Mouse (Mus musculus) kidney, embryonic 16.5 days (tissue): Measurements from ENCODE around the gene Smad6. TPM values are rescaled to one million over a fixed set of nuclear protein-coding genes. Genes with fewer than 3 reads are reported as not detected.

Experiments
- ATAC-seq: fragments of 200-750 bp; cut with Nextera tagmentation; 2 replicates; pipeline ENCODE4 v1.8.0; 2017; ENCODE audit warnings: moderate TSS enrichment; ENCODE audit not compliant: low FRiP score, low TSS enrichment
- H3K27ac ChIP-seq: fragments of 300-500 bp; sonication (generic); 2 replicates; pipeline ENCODE4 v1.5.1; 2014; ENCODE audit warnings: low read length
- H3K27me3 ChIP-seq: fragments of 300-500 bp; sonication (generic); 2 replicates; pipeline ENCODE4 v1.6.1; 2014; ENCODE audit warnings: low read length, control low read depth, mixed read lengths; ENCODE audit not compliant: insufficient read depth
- H3K36me3 ChIP-seq: fragments of 300-500 bp; sonication (generic); 2 replicates; pipeline ENCODE4 v1.6.1; 2014; ENCODE audit warnings: low read length, control low read depth, mixed read lengths; ENCODE audit not compliant: insufficient read depth
- H3K4me1 ChIP-seq: fragments of 300-500 bp; sonication (generic); 2 replicates; pipeline ENCODE4 v1.6.1; 2014; ENCODE audit warnings: low read length, control low read depth, mixed read lengths; ENCODE audit not compliant: insufficient read depth
- H3K4me2 ChIP-seq: fragments of 300-500 bp; sonication (generic); replicated peaks from 2 replicates; pipeline ENCODE4 v1.6.1; 2014; ENCODE audit warnings: low read depth, low read length
- H3K4me3 ChIP-seq: fragments of 300-500 bp; sonication (generic); 2 replicates; pipeline ENCODE4 v1.5.1; 2014; ENCODE audit warnings: mild to moderate bottlenecking, low read length
- H3K9ac ChIP-seq: fragments of 300-500 bp; sonication (generic); replicated peaks from 2 replicates; pipeline ENCODE4 v1.6.1; 2014; ENCODE audit warnings: low read length
- H3K9me3 ChIP-seq: fragments of 300-500 bp; sonication (generic); 2 replicates; pipeline ENCODE4 v1.6.1; 2016; ENCODE audit warnings: low read length, control low read depth
- WGBS: fragments of 180-500 bp; shearing (Covaris S2); extraction: QIAGEN DNeasy Blood & Tissue Kit; methylation state at CpG from one replicate; pipeline ENCODE4 v1.1.7; 2014; 5-methylcytosine and 5-hydroxymethylcytosine counted together
- polyA plus RNA-seq: library from polyadenylated mRNA; unstranded; fragments of >200 nt; fragmentation: Nextera tagmentation; extraction: Ambion mirVana; gene quantifications from 2 replicates; pipeline ENCODE4 v1.2.1, GENCODE M21; 2015

Smad6 gene
- polyA plus RNA-seq = 8.1 and 8.4 TPM in 2 replicates

GRCm38 (mm10) chr9:64021853-64022561 lies at the start of gene Smad6:
Gene Smad6 (minus strand): TSS chr9:64022059.
- peak; percentile 66 for ATAC-seq
- H3K4me2 ChIP-seq = peak within 1 kb of the TSS; percentile 88
- H3K4me3 ChIP-seq = peak within 1 kb of the TSS; percentile 97
- H3K27ac ChIP-seq = peak within 1 kb of the TSS; percentile 99
- peaks cover 40% of the 10 kb centered on the region for H3K4me1 ChIP-seq
- no peaks in the 10 kb centered on the region for H3K9me3 ChIP-seq
- no peaks in the 10 kb centered on the region for H3K36me3 ChIP-seq
- WGBS = 0% methylated on average over 59 of the region's 60 CpGs
- peak within 1 kb of the TSS; percentile 99 for H3K9ac ChIP-seq
- no peaks in the 10 kb centered on the region for H3K27me3 ChIP-seq

GRCm38 (mm10) chr9:64070674-64071073 lies 48.8 kb upstream of the Smad6 start:
- Histone ChIP-seq H3K4me1 (peaks cover 19% of the 10 kb centered on the region), H3K4me3 (no peak overlapping the region), H3K4me2 (no peak overlapping the region), H3K9ac (no peak overlapping the region), H3K9me3 (no peaks in the 10 kb centered on the region), H3K27me3 (no peaks in the 10 kb centered on the region), H3K27ac (no peak overlapping the region), H3K36me3 (no peaks in the 10 kb centered on the region)
- ATAC-seq = no peak
- 90% methylated on average over 5 of the region's 5 CpGs for WGBS

- WGBS = 88% methylated on average over 5 of the region's 5 CpGs
- H3K27me3 ChIP-seq = no peaks in the 10 kb centered on the region
- H3K9ac ChIP-seq = no peak overlapping the region
- no peak for ATAC-seq
- peaks cover 19% of the 10 kb centered on the region for H3K4me1 ChIP-seq
- no peak overlapping the region for H3K4me2 ChIP-seq
- H3K9me3 ChIP-seq = no peaks in the 10 kb centered on the region
- no peak overlapping the region for H3K27ac ChIP-seq
- H3K36me3 ChIP-seq = no peaks in the 10 kb centered on the region
- no peak overlapping the region for H3K4me3 ChIP-seq
Observed at GRCm38 (mm10) chr9:64069131-64069530, 47.3 kb upstream of the Smad6 start.

GRCm38 (mm10) chr9:64068571-64068970 lies 46.7 kb upstream of the Smad6 start:
- Histone ChIP-seq H3K9me3 (no peaks in the 10 kb centered on the region), H3K27ac (no peak overlapping the region), H3K9ac (no peak overlapping the region), H3K4me2 (no peak overlapping the region), H3K27me3 (no peaks in the 10 kb centered on the region), H3K36me3 (no peaks in the 10 kb centered on the region), H3K4me3 (no peak overlapping the region), H3K4me1 (peaks cover 19% of the 10 kb centered on the region)
- 89% methylated on average over 1 of the region's 1 CpGs for WGBS
- no peak for ATAC-seq

- H3K36me3 ChIP-seq = no peaks in the 10 kb centered on the region
- H3K4me3 ChIP-seq = no peak overlapping the region
- H3K4me1 ChIP-seq = peaks cover 19% of the 10 kb centered on the region
- peak overlapping the region; percentile 91 for H3K27ac ChIP-seq
- H3K4me2 ChIP-seq = no peak overlapping the region
- no peak for ATAC-seq
- H3K9me3 ChIP-seq = no peaks in the 10 kb centered on the region
- 84% methylated on average over 5 of the region's 5 CpGs for WGBS
- H3K27me3 ChIP-seq = no peaks in the 10 kb centered on the region
- peak overlapping the region; percentile 1 for H3K9ac ChIP-seq
Observed at GRCm38 (mm10) chr9:64067787-64068186, 45.9 kb upstream of the Smad6 start.

- H3K27ac ChIP-seq = peak overlapping the region; percentile 44
- peaks cover 23% of the 10 kb centered on the region for H3K4me1 ChIP-seq
- no peaks in the 10 kb centered on the region for H3K27me3 ChIP-seq
- ATAC-seq = peak; percentile 68
- H3K9me3 ChIP-seq = no peaks in the 10 kb centered on the region
- no peaks in the 10 kb centered on the region for H3K36me3 ChIP-seq
- H3K4me2 ChIP-seq = peak overlapping the region; percentile 60
- H3K4me3 ChIP-seq = peak overlapping the region; percentile 35
- WGBS = 3% methylated on average over 30 of the region's 30 CpGs
- H3K9ac ChIP-seq = peak overlapping the region; percentile 62
Observed at GRCm38 (mm10) chr9:64060033-64060539, 38.2 kb upstream of the Smad6 start.

- peak; percentile 36; the same call in 1 of the 2 replicates for ATAC-seq
- H3K27me3 ChIP-seq = no peaks in the 10 kb centered on the region
- H3K9me3 ChIP-seq = no peaks in the 10 kb centered on the region
- H3K4me2 ChIP-seq = no peak overlapping the region
- peaks cover 23% of the 10 kb centered on the region for H3K4me1 ChIP-seq
- H3K9ac ChIP-seq = no peak overlapping the region
- H3K4me3 ChIP-seq = no peak overlapping the region
- 69% methylated on average over 7 of the region's 7 CpGs for WGBS
- no peak overlapping the region for H3K27ac ChIP-seq
- no peaks in the 10 kb centered on the region for H3K36me3 ChIP-seq
Observed at GRCm38 (mm10) chr9:64057903-64058650, 36.2 kb upstream of the Smad6 start.

GRCm38 (mm10) chr9:64055162-64055561 lies 33.3 kb upstream of the Smad6 start:
- Histone ChIP-seq H3K4me3 (no peak overlapping the region), H3K4me1 (peaks cover 22% of the 10 kb centered on the region), H3K27me3 (no peaks in the 10 kb centered on the region), H3K36me3 (no peaks in the 10 kb centered on the region), H3K4me2 (no peak overlapping the region), H3K9me3 (no peaks in the 10 kb centered on the region), H3K27ac (no peak overlapping the region), H3K9ac (no peak overlapping the region)
- 63% methylated on average over 9 of the region's 9 CpGs for WGBS
- no peak for ATAC-seq

- Histone ChIP-seq H3K9me3 (no peaks in the 10 kb centered on the region), H3K4me1 (peaks cover 30% of the 10 kb centered on the region), H3K4me3 (no peak overlapping the region), H3K27ac (no peak overlapping the region), H3K27me3 (no peaks in the 10 kb centered on the region), H3K9ac (no peak overlapping the region), H3K36me3 (no peaks in the 10 kb centered on the region), H3K4me2 (no peak overlapping the region)
- WGBS = 57% methylated on average over 4 of the region's 4 CpGs
- ATAC-seq = no peak
Observed at GRCm38 (mm10) chr9:64053786-64054185, 31.9 kb upstream of the Smad6 start.

GRCm38 (mm10) chr9:64051241-64051640 lies 29.4 kb upstream of the Smad6 start:
- Histone ChIP-seq H3K36me3 (no peaks in the 10 kb centered on the region), H3K27ac (no peak overlapping the region), H3K4me1 (peaks cover 23% of the 10 kb centered on the region), H3K9ac (no peak overlapping the region), H3K4me2 (no peak overlapping the region), H3K27me3 (no peaks in the 10 kb centered on the region), H3K4me3 (no peak overlapping the region), H3K9me3 (no peaks in the 10 kb centered on the region)
- 94% methylated on average over 2 of the region's 2 CpGs for whole genome bisulfite sequencing
- no peak for ATAC-seq
